Mouse (Mus musculus) intestine, embryonic 14.5 days (tissue): ENCODE results near the gene Slc23a2. TPM values are rescaled to one million over a fixed set of nuclear protein-coding genes. Genes with fewer than 3 reads are reported as not detected.

Source experiments
- ATAC-seq: fragments of 200-750 bp; cut with Nextera tagmentation; replicated peaks from 2 replicates; pipeline ENCODE4 v1.8.0; 2017; ENCODE audit warnings: low read depth, moderate number of reproducible peaks, moderate TSS enrichment, moderate library complexity; ENCODE audit not compliant: low FRiP score, low TSS enrichment
- DNase-seq: peaks from one replicate; pipeline ENCODE4 v3.0.0-alpha.2; 2018; ENCODE audit warnings: low spot score
- H3K27ac ChIP-seq: fragments of 300-500 bp; sonication (generic); 2 replicates; pipeline ENCODE4 v1.5.1; 2014; ENCODE audit warnings: low read depth, mild to moderate bottlenecking, control low read depth
- H3K27me3 ChIP-seq: fragments of 300-500 bp; sonication (generic); replicated peaks from 2 replicates; pipeline ENCODE4 v1.6.1; 2014; ENCODE audit warnings: low read length, control low read depth; ENCODE audit not compliant: control insufficient read depth, insufficient read depth
- H3K36me3 ChIP-seq: fragments of 300-500 bp; sonication (generic); 2 replicates; pipeline ENCODE4 v1.6.1; 2014; ENCODE audit warnings: low read length, control low read depth; ENCODE audit not compliant: control insufficient read depth, insufficient read depth
- H3K4me1 ChIP-seq: fragments of 300-500 bp; sonication (generic); replicated peaks from 2 replicates; pipeline ENCODE4 v1.6.1; 2014; ENCODE audit warnings: low read length, control low read depth, mixed read lengths; ENCODE audit not compliant: control insufficient read depth, insufficient read depth
- H3K4me2 ChIP-seq: fragments of 300-500 bp; sonication (generic); 2 replicates; pipeline ENCODE4 v1.6.1; 2014; ENCODE audit warnings: low read length
- H3K4me3 ChIP-seq: fragments of 300-500 bp; sonication (generic); 2 replicates; pipeline ENCODE4 v1.5.1; 2014; ENCODE audit warnings: low read depth, low read length, control low read depth, mixed read lengths
- H3K9ac ChIP-seq: fragments of 300-500 bp; sonication (generic); 2 replicates; pipeline ENCODE4 v1.6.1; 2014; ENCODE audit warnings: mild to moderate bottlenecking, low read length
- H3K9me3 ChIP-seq: fragments of 300-500 bp; sonication (generic); 2 replicates; pipeline ENCODE4 v1.6.1; 2016; ENCODE audit warnings: low read length, control low read depth; ENCODE audit not compliant: control insufficient read depth
- WGBS: fragments of 180-500 bp; shearing (Covaris S2); extraction: QIAGEN DNeasy Blood & Tissue Kit; methylation state at CpG from one replicate; pipeline ENCODE4 v1.1.7; 2014; 5-methylcytosine and 5-hydroxymethylcytosine counted together
- polyA plus RNA-seq: library from polyadenylated mRNA; unstranded; fragments of >200 nt; fragmentation: Nextera tagmentation; extraction: Ambion mirVana; gene quantifications from 2 replicates; pipeline ENCODE4 v1.2.1, GENCODE M21; 2014

Slc23a2 gene
- polyA plus RNA-seq, 1 experiment from 2014 or later, result 17.4 TPM

DNA sequence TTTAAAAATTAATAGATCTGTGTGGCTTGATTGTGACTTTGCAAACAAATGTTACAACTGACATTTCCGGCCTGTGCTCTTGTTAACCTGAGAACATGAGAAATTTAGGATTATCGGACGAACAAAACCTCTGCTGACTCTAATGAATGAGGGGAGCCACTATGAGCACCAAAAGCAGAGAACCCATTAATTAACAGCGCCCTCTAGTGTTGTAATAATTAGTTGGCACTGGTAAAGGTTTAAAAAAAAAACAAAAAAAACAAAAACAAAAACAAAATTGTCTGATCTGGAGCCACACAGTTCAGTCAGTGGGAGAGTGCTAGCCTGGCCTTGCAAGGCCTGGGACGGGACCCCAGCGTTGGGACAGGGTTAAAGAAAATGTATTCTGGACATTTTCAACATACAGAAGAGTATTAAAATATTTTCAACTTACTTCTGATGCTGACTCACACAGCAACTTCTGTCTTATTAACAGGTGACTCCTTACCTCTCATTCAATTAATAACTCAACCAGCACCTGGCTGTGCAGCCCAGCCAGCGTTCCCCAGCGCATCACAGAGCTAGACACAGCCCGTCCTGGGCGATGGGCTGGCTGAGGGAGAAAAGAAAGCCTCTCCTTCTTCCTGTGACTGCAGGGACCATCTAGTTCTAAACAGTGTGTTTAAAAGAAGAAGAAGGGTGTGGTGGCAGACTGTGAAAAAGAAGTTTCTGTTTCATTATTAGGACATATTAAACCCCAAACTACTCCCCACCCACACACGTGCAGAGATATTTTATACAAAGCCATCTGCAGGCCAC lies 30.7 kb downstream of the Slc23a2 start:
- no peaks in the 10 kb centered on the region for H3K9me3 ChIP-seq
- no peak for DNase-seq
- ATAC-seq, result no peak
- no peak overlapping the region for H3K9ac ChIP-seq
- H3K36me3 ChIP-seq, result no peaks in the 10 kb centered on the region
- no peak overlapping the region for H3K4me2 ChIP-seq
- H3K27me3 ChIP-seq, result no peaks in the 10 kb centered on the region
- H3K4me1 ChIP-seq, result peaks cover 4% of the 10 kb centered on the region; the same call in 1 of the 2 replicates
- H3K4me3 ChIP-seq, result no peak overlapping the region
- H3K27ac ChIP-seq, result no peak overlapping the region
- 63% methylated on average over 11 of the region's 11 CpGs for WGBS

DNA sequence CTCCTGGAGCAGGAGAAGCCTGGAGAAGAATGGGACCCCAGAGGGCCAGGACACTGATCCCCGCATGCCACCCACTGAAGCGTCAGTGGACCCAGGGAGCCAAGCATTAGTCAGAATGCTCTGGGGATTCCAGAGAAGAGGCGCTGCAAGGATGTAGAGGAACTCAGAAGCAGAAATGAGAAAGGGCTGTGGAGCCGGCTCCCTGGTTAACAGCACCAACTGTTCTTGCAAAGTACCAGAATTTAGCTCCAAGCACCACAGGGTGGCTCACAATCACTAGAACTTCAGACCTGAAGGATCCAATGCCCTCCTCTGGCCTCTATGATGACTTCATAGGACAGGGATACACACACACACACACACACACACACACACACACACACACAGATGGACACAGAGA lies 32.6 kb downstream of the Slc23a2 start:
- H3K9me3 ChIP-seq, result no peaks in the 10 kb centered on the region
- H3K4me1 ChIP-seq, result peaks cover 4% of the 10 kb centered on the region; the same call in 1 of the 2 replicates
- H3K36me3 ChIP-seq, result no peaks in the 10 kb centered on the region
- 89% methylated on average over 4 of the region's 4 CpGs for WGBS
- DNase-seq, result no peak
- H3K27me3 ChIP-seq, result no peaks in the 10 kb centered on the region
- H3K9ac ChIP-seq, result no peak overlapping the region
- H3K4me3 ChIP-seq, result no peak overlapping the region
- no peak for ATAC-seq
- no peak overlapping the region for H3K27ac ChIP-seq
- H3K4me2 ChIP-seq, result no peak overlapping the region

DNA sequence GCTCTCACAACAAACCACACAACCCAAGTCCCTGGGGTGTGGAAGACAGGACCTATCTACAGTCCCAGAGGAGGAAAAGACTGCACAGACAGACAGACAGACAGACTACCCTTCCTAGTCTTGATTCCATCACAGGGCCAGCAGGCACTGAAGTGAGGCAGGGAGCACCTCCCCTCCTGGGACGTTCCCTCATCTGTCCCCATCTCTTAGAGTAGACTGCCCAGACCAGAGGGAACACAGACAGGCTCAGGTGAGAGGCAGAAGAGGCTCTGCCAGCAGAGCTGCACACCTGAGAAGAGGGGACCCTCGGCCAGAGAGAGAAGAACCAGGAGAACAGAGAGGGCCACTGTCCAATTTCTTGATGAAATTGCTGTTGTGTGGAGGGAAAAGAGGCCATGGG lies 33.0 kb downstream of the Slc23a2 start:
- WGBS, result 66% methylated on average over 2 of the region's 2 CpGs
- H3K4me2 ChIP-seq, result no peak overlapping the region
- H3K4me3 ChIP-seq, result no peak overlapping the region
- ATAC-seq (no peak), DNase-seq (no peak)
- peaks cover 4% of the 10 kb centered on the region; the same call in 1 of the 2 replicates for H3K4me1 ChIP-seq
- H3K36me3 ChIP-seq, result no peaks in the 10 kb centered on the region
- H3K27me3 ChIP-seq, result no peaks in the 10 kb centered on the region
- no peak overlapping the region for H3K9ac ChIP-seq
- no peak overlapping the region for H3K27ac ChIP-seq
- H3K9me3 ChIP-seq, result no peaks in the 10 kb centered on the region

DNA sequence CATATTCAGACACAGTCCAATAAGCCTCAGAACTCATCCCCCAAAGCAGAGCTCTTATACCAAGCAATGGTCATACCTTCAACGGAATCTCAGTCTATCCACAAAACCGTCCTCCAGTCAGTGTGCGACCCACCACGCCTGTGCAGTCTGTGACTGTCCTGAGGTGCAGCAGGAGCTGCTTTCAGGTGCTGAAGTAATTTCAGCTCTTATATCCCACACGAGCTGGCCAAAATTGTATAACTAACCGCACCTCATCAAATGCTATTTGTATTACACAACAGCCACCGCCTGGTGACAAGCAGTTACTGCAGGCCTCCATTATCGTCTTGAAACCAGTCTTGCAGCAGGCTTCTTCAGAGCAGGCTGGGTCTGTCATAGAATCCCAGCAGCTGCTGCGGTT lies 33.6 kb downstream of the Slc23a2 start:
- ATAC-seq (no peak), DNase-seq (no peak)
- Histone ChIP-seq H3K27ac (no peak overlapping the region), H3K4me1 (peaks cover 4% of the 10 kb centered on the region; the same call in 1 of the 2 replicates), H3K4me3 (no peak overlapping the region), H3K4me2 (no peak overlapping the region), H3K27me3 (no peaks in the 10 kb centered on the region), H3K9me3 (no peaks in the 10 kb centered on the region), H3K36me3 (no peaks in the 10 kb centered on the region), H3K9ac (no peak overlapping the region)
- 51% methylated on average over 9 of the region's 9 CpGs for WGBS

DNA sequence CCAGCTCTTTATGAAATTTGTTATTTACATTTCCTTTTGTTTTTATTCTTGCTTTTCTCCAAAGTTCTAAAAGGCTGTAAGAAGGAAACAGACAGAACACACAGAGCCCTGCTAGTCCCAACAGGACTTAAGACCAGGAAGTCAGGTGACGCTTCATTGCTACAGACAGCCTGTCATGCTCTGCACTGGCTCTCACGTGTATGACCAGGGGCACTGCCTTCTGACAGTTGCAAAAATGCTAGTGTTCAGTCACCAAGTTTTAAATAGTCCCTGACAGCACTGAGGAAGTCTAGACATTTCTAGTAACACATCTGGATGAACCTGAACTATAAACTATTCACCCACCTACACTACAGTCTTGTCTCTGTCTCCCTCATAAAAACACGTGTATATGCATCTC lies 34.2 kb downstream of the Slc23a2 start:
- WGBS, result 62% methylated on average over 3 of the region's 3 CpGs
- H3K4me2 ChIP-seq, result no peak overlapping the region
- no peak for ATAC-seq
- H3K9me3 ChIP-seq, result no peaks in the 10 kb centered on the region
- no peaks in the 10 kb centered on the region for H3K36me3 ChIP-seq
- no peak overlapping the region for H3K27ac ChIP-seq
- DNase-seq, result no peak
- no peaks in the 10 kb centered on the region for H3K27me3 ChIP-seq
- H3K9ac ChIP-seq, result no peak overlapping the region
- H3K4me3 ChIP-seq, result no peak overlapping the region
- H3K4me1 ChIP-seq, result peaks cover 4% of the 10 kb centered on the region; the same call in 1 of the 2 replicates

DNA sequence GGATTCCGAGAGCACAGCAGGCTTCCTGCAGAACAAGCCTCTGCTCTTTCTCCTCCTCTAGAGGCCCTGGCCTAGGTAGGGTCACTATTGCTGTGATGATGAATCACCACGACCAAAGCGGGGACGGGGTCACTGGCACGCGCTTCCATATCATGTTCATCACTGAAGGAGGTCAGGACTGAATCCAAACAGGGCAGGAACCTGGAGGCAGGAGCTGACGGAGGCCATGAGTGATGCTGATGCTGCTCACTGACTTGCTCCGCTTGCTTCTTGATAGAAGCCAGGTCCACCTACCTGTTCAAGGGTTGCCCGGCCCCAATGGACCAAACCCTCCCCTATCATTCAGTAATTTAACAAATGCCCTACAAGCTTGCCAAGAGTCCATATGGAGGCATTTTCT lies 35.9 kb downstream of the Slc23a2 start:
- H3K27me3 ChIP-seq, result no peaks in the 10 kb centered on the region
- no peak overlapping the region for H3K9ac ChIP-seq
- H3K9me3 ChIP-seq, result no peaks in the 10 kb centered on the region
- no peaks in the 10 kb centered on the region for H3K4me1 ChIP-seq
- ATAC-seq (no peak), DNase-seq (no peak)
- WGBS, result 78% methylated on average over 9 of the region's 9 CpGs
- H3K27ac ChIP-seq, result no peak overlapping the region
- H3K36me3 ChIP-seq, result no peaks in the 10 kb centered on the region
- no peak overlapping the region for H3K4me3 ChIP-seq
- no peak overlapping the region for H3K4me2 ChIP-seq

DNA sequence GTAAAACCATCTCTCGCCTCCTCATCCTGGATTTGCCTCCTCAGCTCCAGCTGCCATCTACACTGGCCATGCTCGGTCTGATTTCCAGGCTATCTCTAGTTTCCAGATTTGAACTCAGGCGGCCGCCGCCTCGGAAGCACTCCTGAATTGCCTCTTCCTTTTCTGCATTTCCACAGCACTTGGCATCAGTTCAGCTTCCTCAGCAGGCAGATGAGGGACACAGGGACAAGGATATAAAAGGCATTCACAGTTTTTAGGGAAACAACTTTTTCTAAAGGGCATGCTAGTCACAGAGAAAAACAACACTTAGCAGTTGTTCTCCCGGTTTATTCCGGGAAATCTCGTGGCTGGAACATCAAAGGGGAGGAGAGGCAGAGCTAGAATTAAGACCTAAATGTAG lies 37.3 kb downstream of the Slc23a2 start:
- no peaks in the 10 kb centered on the region for H3K27me3 ChIP-seq
- H3K4me2 ChIP-seq, result no peak overlapping the region
- no peak overlapping the region for H3K9ac ChIP-seq
- no peak overlapping the region for H3K4me3 ChIP-seq
- ATAC-seq (no peak), DNase-seq (no peak)
- 74% methylated on average over 9 of the region's 9 CpGs for WGBS
- H3K36me3 ChIP-seq, result no peaks in the 10 kb centered on the region
- H3K4me1 ChIP-seq, result no peaks in the 10 kb centered on the region; the same call in 1 of the 2 replicates
- no peaks in the 10 kb centered on the region for H3K9me3 ChIP-seq
- no peak overlapping the region for H3K27ac ChIP-seq

DNA sequence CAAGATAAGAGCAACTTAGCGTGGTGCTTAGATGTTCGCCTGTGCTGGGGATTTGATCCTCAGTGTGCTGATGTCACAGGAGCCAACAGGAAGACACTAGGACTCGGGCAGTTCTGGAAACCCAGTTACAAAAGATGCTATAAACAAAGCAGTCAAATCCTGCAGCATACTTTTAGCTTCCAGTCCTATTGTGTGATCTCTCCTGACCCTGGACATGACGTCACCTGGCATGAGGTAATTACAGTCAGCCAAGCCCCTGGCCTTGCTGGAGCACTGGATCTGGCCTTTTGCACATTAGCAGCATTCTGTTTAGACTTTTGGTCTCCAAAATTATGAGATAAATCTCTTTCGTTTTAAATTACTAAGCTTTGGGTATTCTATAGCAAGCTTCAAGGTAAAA lies 38.8 kb downstream of the Slc23a2 start:
- Histone ChIP-seq H3K9me3 (no peaks in the 10 kb centered on the region), H3K4me1 (no peaks in the 10 kb centered on the region; the same call in 1 of the 2 replicates), H3K9ac (no peak overlapping the region), H3K27me3 (no peaks in the 10 kb centered on the region), H3K27ac (no peak overlapping the region), H3K4me2 (no peak overlapping the region), H3K36me3 (peaks cover 2% of the 10 kb centered on the region; the same call in 1 of the 2 replicates), H3K4me3 (no peak overlapping the region)
- no peak for ATAC-seq
- 50% methylated on average over 5 of the region's 5 CpGs for WGBS
- DNase-seq, result no peak

DNA sequence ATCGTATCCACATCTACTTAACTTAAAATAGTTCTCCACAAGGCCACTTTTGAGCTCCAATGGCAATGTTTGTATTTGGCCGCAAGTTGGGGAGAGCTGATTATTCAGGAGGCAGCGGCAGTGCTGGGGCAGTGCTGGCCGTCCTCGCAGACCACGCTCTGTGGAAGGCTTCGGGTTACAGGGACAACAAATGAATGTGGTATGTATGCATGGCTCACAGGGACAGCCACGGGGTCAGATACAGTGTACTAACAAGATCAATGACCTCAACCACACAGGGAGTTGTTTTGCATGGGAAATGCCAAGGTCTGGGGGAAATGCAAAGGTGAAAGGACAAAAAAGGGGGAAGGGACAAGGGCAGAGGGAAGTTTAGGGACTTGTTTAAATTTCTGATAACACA lies 41.6 kb downstream of the Slc23a2 start:
- DNase-seq (no peak), ATAC-seq (no peak)
- Histone ChIP-seq H3K36me3 (peaks cover 9% of the 10 kb centered on the region; the same call in 1 of the 2 replicates), H3K4me1 (no peaks in the 10 kb centered on the region; the same call in 1 of the 2 replicates), H3K27me3 (no peaks in the 10 kb centered on the region), H3K4me3 (no peak overlapping the region), H3K4me2 (no peak overlapping the region), H3K9me3 (no peaks in the 10 kb centered on the region), H3K27ac (no peak overlapping the region), H3K9ac (no peak overlapping the region)
- WGBS, result 14% methylated on average over 8 of the region's 8 CpGs
